Mouse (Mus musculus) thymus, postnatal 4 days (tissue): ENCODE measurements around the gene Polr3b.

ENCODE experiments used
- DNase-seq: peaks from one replicate; pipeline ENCODE4 v3.0.0; 2021

Gene Polr3b

GRCm38 (mm10) chr10:84611664-84612063 is 10.4 kb upstream of the Polr3b start:
- DNase-seq: no peak

DNA sequence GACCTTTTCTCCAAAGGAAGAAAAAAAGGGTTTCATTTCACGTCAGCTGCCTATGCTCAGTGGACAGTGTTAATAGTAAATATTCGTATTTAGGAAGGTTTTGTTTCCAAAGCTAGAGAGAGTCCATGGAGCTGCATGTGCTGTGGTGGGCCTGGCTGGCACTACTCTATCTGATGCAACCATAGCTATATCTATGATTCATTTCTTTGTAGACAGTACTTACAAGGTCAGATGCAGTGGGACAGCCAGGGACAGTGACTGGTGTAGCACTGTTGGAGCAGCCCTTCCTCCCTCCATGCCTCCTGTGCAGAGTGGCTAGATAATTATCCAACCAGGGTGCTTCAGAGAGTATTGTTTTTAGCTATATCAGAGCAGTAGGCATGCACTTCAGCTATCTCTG is 9.8 kb upstream of the Polr3b start:
- DNase-seq: no peak

- no peak for DNase-seq
These were observed 8.7 kb upstream of the Polr3b start for GRCm38 (mm10) chr10:84613366-84613765.

- DNase-seq: no peak
These were observed 7.0 kb upstream of the Polr3b start for GRCm38 (mm10) chr10:84615076-84615475.

DNA sequence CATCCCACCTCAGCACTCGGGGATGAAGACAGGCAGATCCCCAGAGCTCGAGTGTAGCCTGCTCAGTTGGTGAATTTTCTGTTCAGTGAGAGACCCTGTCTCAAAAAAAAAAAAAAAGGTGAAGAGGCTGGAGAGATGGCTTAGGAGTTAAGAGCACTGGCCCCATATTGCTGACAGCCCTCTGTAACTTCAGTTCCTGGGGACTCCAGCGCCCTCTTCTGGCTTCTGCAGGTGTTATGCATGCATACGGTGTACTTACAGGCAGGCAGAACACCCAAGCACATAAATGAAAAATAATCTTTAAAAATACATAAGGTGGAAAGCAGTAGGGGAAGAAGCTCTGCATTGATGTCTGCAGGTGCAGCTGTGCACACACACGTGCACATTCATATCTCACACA is 9.1 kb downstream of the Polr3b start:
- DNase-seq: peak; percentile 76

- no peak for DNase-seq
These were observed 9.9 kb downstream of the Polr3b start for GRCm38 (mm10) chr10:84632005-84632404.

DNA sequence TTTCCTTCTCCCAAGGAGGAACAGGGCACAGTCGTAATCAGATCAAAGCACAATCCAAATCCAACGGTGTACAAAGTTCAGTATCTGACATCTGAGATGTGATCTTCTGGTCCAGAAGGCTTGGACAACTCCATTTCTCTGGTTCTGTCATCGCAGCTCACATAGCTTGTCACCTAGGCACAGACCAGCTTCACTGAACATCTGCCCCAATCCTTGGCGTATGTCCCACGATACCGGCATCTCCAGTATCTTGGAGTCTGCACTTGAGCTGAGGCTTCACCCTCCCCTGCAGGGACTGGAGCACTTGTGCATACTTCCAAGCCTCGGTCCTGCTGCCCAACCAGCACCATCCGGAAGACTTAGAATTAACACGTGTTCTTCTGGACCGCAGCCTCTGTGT is 14.6 kb downstream of the Polr3b start:
- no peak for DNase-seq

DNA sequence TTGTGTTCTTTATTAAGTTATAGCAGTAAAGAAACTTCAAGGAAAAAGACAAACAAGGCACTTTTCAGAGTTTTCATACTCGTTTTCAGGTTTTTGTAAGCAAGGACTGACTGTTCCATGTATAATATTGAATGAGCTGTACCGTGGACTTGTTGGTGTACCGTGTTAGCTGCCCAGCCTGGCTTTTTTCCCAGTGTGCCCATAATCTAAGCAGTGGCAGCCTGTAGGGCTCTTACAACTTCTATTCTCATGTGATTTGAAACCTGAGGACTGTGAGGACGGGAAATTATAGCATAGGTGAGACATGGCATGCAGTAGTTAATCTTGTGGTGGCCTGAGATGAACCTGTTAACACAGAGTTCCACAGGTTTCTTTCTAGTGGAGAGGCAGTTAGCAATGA is 16.3 kb downstream of the Polr3b start:
- no peak for DNase-seq

DNA sequence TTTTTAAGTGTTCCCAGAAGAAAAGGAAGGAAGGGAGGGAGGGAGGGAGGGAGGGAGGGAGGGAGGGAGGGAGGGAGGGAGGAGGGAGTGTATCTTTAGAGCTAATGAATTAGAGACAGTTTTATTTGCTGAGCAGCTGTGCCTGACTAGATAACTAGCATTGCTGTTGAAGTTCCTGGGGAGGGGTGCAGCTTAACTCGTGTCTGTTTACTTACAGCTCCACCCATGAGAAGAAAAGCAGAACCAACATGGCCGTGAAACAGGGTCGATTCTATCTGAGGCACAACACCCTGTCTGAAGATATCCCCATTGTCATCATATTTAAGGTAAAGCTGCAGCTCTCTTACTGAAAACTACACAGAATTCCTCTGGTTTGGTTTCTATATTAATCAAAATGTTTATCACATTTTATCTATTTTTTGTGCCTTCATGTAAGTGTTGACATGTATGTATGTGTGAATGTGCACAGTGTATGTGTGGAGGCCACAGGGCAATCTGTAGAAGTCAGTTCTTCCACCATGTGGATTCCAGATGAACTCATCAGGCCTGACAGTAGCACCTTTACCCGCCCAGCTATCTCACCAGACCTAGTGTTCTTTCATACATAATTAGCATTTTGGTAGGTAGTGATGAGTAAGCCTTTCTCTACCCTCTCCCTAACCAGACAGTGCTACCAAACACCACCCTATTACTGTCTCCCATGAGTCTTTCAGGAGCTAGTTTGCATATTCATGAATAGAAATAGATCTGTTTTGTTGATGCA is 17.6 kb downstream of the Polr3b start:
- no peak for DNase-seq

DNA sequence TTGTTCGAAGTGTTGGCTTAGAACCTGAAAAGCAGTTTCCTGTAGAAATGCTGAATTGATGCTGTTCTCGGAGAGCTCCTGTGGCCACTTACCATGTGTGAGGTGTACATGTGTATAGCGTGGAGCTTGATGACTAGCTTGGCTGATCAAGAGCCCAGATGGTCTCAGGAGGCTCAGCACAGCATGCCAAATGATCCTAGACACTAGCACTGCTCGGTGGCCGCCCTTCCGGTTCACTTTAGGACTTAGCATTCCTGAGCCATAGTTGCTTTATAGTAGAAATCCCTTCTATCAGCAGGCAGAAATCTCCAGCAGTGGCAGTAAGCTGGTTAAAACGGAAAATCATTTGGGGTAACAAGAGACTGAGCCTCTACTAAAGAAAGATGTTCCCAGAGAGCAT is 18.8 kb downstream of the Polr3b start:
- DNase-seq: no peak

DNA sequence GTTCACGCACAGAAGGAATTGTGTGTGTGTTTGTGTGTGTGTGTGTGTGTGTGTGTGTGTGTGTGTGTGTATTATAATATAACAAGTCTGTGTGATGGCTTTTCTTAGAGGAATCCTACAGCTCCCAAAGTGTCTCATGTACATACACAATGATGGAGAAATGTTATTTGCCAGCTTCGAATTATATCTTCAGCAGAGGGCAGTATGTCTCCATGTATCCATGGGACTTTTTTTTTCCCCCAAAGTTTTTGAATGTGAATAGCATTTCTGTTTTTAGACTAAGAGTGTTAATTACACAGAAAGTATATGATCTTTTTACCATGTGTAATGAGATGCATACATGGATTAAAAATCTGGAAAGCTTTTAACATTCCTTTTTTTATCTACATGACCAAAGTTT is 19.5 kb downstream of the Polr3b start:
- no peak for DNase-seq

DNA sequence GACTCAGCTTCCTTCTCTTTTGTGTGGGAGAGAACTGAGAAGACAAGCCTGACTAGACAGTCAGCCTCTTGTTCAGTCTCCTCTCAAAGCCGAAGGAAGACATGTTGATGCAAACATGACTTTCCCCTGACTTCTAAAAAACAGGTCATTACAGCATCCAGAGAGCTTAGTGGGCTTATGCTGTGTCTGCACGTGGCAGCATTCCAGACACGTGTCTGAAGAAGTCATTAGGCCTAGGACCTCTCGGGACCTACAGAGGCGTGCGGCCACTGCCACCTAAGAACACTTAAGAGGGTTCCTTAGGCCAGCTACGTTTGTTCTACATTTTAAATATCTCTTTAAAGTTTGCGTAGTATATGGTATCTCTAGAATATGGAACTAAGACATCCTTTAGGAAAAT is 23.8 kb downstream of the Polr3b start:
- no peak for DNase-seq

DNA sequence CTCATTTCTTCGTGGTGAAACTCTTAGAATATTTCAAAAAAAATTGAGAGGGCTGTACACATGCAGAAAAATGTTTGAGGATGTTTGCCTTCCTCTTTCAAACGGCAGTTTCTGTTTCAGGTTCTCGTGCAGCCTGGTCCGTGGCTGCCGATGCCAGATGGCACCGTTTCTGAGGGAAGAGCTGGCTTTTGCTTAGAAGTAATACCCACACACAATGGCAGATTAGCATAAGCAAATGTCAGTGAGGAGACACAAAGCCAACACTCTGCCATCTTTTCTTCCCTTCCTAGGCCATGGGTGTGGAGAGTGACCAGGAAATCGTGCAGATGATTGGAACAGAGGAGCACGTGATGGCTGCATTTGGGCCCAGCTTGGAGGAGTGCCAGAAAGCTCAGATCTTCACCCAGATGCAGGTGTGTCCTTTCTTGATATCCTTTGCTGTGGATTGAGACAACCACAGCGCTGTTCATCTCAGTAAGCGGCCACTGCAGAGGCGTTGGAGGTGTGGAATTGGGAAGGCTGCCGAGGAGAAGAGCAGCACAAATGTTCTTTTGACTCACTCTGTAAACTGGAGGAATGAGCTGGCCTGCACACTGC is 24.5 kb downstream of the Polr3b start:
- peak; percentile 57 for DNase-seq

DNA sequence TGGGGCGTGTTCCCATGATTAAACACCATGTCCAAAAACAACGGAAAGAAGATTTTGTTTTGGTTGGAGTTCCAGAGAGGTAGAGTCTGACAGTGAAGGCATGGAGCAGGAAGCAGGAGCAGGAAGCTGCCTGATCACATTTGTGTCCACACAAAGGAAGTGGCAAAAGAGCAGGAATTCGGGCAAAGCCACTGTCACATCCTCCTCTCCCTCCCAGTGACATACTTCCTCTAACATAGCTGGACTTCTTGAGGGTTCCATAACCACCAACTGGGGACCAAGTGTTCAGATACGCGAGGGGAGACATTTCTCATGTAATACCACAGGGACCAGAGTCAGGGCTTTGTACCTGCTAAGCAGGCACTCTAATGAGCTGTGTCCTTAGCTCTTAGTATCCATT is 25.2 kb downstream of the Polr3b start:
- DNase-seq: no peak

DNA sequence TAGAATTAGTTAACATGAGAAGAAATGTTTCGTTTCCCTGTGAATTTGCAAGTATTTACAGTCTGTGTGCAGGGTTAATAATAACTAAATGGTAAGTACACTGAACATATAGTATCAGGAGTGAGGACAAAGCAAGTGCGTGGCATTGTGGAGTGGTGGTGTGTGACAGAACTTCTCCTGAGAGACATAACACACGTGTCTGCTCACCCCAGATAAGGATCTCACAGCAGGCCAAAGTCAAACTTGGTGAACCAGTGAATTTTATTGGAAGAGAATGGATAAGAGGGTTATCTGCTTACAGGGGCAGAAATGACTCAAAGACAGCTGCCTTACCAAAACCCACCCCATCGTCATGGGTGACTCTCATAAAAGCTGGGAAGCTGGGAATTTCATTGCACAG is 26.8 kb downstream of the Polr3b start:
- no peak for DNase-seq

GRCm38 (mm10) chr10:84654029-84654428 is 31.9 kb downstream of the Polr3b start:
- no peak for DNase-seq

DNA sequence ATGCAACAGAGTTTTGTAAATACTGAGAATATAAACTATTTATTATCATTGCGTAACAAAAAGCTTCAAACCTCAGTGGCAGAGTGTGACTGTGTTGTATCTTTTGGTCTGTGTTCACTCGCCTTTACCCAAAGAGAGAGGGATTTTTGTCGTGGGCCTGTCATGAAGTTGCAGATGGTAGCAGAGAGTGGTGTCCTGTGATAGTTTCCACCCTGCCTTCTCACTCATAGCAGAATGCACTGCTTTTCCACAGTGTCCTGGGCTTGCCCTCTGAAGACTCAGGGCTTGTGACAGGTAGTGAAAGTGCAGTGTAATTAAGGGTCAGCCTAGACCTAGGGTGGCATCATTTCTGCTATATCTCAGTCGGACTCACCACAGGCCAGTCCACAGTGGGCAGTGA is 32.6 kb downstream of the Polr3b start:
- DNase-seq: no peak

DNA sequence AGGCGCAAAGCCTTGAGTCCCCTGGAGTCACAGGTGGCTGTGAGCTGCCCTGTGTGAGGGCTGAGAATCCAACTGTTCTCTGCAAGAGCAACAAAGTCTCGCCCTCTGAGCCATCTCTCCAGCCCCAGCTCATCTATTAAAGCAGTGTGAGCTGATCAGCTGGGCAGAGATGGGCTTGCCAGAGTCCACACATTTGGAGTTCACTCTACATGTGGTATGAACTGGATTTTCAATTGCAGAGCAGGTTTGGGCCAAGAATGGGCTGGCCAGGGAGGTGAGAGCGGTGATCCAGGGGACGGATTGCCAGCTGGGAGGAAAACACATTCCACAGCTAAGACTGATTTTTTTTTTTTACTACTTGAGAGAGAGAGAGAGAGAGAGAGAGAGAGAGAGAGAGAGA is 34.5 kb downstream of the Polr3b start:
- no peak for DNase-seq

- peak; percentile 13 for DNase-seq
These were observed 35.5 kb downstream of the Polr3b start for GRCm38 (mm10) chr10:84657437-84658087.

- peak; percentile 33 for DNase-seq
These were observed 36.2 kb downstream of the Polr3b start for GRCm38 (mm10) chr10:84658088-84658848.

DNA sequence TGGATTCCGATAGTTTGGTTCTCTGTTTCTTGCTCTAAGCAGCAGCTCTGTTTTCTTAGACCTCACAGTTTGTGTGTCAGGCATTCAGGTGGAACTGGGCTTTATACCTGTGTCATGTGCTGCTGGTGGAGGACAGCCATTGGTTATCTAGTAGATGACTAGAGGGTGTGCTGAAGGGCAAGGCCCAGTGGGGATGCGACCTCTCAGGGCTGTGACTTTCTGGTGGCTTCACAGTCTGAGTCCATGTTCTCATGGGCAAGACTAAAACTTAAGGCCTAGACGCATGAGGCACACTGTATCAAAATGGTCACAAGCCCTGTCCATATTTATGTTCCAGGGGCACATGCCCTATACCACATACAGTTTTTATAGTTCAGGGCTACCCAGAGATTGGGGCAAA is 37.2 kb downstream of the Polr3b start:
- DNase-seq: no peak

- DNase-seq: no peak
These were observed 40.0 kb downstream of the Polr3b start for GRCm38 (mm10) chr10:84662138-84662537.

DNA sequence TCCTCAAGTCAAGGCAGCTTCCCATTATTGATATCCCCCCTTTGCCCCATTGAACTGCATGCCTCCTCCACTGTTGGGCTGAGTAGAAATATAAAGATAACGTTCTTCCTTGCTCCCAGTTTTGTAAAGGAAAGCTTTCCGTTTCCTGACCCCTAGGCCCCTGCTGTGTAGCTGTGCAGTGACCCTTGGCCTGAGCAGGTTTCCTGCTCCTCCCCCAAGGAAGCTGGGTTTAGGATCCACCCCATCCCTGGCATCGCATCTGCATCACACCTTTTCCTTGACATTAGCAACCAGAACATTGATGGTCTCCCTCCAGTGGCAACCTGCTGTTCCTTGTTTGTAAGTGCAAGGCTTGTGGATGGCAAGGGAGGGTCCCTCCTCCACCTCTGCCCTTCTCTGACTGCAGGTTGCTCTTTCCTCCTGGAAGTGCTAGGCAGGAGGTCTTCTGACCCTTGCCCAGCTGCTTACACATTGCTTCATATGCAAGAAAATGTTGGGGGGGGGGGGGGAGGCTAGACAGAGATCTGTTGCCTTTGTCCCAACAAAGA is 43.7 kb downstream of the Polr3b start:
- DNase-seq: no peak
